Mouse (Mus musculus): ENCODE measurements around the gene Art3. TPM values are rescaled to one million over a fixed set of nuclear protein-coding genes. Genes with fewer than 3 reads are reported as not detected.
"Not testable (repeated sequence)": the region's sequence is repeated elsewhere in the genome, so short reads cannot be mapped to it uniquely, and the experiment has no call there.

The Art3 gene
- polyA plus RNA-seq, 1 experiment from 2014 or later = 2.5 TPM

DNA sequence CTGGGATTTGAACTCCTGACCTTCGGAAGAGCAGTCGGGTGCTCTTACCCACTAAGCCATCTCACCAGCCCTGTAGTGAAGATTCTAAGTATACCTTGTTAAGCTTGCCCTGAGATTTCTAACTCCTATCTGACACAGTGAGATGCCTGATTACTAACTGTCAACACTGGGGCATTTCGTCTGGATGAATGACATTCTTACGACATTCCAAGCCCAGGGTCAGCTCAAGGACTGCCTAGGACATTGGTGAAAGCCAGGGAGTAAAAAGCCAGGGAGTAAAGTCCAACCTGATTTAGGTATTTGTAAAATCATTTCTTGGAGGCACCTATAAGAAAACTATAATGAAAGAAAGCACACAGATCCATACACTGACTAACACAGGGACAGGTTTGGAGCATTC lies 21.1 kb downstream of the Art3 start:
- 51% methylated on average over 4 of the region's 4 CpGs for WGBS
- not testable (repeated sequence) for ATAC-seq (replicated peaks; ENCODE audit: low FRiP score, low TSS enrichment, low read depth); H3K27me3 ChIP-seq (replicated peaks; ENCODE audit: control insufficient read depth, insufficient read depth, low read length); H3K4me1 ChIP-seq (replicated peaks; ENCODE audit: control insufficient read depth, insufficient read depth, low read length); H3K9ac ChIP-seq (ENCODE audit: low read length); DNase-seq (ENCODE audit: low spot score); H3K4me3 ChIP-seq (ENCODE audit: low read depth, low read length); H3K36me3 ChIP-seq (ENCODE audit: control insufficient read depth, insufficient read depth, low read length); H3K9me3 ChIP-seq (ENCODE audit: control insufficient read depth, low read length); H3K4me2 ChIP-seq (ENCODE audit: low read length); H3K27ac ChIP-seq (ENCODE audit: low read depth)

DNA sequence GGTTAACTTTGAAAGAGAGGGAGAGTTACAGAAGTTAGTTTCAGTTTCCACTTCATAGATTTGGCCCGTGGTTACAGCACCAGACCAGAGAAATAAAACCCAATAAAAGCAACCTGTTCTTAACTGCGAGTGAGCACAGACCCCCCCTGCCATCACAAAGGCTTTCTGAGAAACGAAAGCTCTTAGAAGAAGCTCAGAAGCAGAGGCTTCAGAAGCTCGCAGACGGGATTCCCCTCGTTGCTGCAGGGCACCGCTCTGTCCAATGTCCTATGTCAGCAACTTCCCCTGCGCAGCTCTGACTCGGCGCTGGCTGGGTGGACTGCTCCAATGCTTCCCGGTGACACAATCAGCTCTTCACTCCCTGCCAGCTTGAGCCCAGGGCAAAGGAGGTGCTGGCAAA lies 21.9 kb downstream of the Art3 start:
- ATAC-seq (replicated peaks; ENCODE audit: low FRiP score, low TSS enrichment, low read depth) = no peak
- Histone ChIP-seq H3K4me2 (ENCODE audit: low read length) (peak overlapping the region; percentile 42), H3K4me1 (replicated peaks; ENCODE audit: control insufficient read depth, insufficient read depth, low read length) (0 out of 2 replicates have a peak, but pooled peaks cover 4% of the 10 kb centered on the region), H3K9ac (ENCODE audit: low read length) (peak overlapping the region; percentile 31; the same call in 1 of the 2 replicates), H3K4me3 (ENCODE audit: low read depth, low read length) (peak overlapping the region; percentile 26), H3K9me3 (ENCODE audit: control insufficient read depth, low read length) (no peaks in the 10 kb centered on the region), H3K27ac (ENCODE audit: low read depth) (no peak overlapping the region), H3K36me3 (ENCODE audit: control insufficient read depth, insufficient read depth, low read length) (no peaks in the 10 kb centered on the region), H3K27me3 (replicated peaks; ENCODE audit: control insufficient read depth, insufficient read depth, low read length) (no peaks in the 10 kb centered on the region)
- 21% methylated on average over 11 of the region's 11 CpGs for WGBS
- no peak for DNase-seq (ENCODE audit: low spot score)

DNA sequence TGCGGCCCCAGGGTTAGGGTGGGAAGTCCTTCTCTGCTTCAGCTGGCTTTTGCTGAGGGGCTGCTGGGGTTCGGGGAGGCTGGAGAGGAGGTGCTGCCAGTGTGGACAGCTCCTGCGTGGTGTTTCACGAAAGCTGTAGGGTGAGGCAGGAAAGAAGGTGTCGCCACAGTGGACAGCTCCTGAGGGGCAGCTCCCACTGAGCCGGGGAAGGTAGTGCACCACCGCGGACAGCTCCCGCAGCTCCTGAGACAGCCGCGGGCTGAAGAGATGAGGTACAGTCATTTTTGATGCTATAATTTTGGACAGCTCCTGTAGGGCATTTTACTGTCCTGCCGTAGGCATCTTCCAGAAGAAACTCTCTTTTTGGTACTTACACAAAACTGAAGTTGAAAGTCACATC lies 26.4 kb downstream of the Art3 start:
- Histone ChIP-seq H3K4me1 (replicated peaks; ENCODE audit: control insufficient read depth, insufficient read depth, low read length) (0 out of 2 replicates have a peak, but pooled peaks cover 3% of the 10 kb centered on the region), H3K9ac (ENCODE audit: low read length) (no peak overlapping the region), H3K4me2 (ENCODE audit: low read length) (no peak overlapping the region), H3K36me3 (ENCODE audit: control insufficient read depth, insufficient read depth, low read length) (no peaks in the 10 kb centered on the region), H3K27me3 (replicated peaks; ENCODE audit: control insufficient read depth, insufficient read depth, low read length) (no peaks in the 10 kb centered on the region), H3K9me3 (ENCODE audit: control insufficient read depth, low read length) (no peaks in the 10 kb centered on the region), H3K27ac (ENCODE audit: low read depth) (no peak overlapping the region), H3K4me3 (ENCODE audit: low read depth, low read length) (no peak overlapping the region)
- WGBS = 28% methylated on average over 12 of the region's 12 CpGs
- DNase-seq (ENCODE audit: low spot score) (no peak), ATAC-seq (replicated peaks; ENCODE audit: low FRiP score, low TSS enrichment, low read depth) (no peak)

DNA sequence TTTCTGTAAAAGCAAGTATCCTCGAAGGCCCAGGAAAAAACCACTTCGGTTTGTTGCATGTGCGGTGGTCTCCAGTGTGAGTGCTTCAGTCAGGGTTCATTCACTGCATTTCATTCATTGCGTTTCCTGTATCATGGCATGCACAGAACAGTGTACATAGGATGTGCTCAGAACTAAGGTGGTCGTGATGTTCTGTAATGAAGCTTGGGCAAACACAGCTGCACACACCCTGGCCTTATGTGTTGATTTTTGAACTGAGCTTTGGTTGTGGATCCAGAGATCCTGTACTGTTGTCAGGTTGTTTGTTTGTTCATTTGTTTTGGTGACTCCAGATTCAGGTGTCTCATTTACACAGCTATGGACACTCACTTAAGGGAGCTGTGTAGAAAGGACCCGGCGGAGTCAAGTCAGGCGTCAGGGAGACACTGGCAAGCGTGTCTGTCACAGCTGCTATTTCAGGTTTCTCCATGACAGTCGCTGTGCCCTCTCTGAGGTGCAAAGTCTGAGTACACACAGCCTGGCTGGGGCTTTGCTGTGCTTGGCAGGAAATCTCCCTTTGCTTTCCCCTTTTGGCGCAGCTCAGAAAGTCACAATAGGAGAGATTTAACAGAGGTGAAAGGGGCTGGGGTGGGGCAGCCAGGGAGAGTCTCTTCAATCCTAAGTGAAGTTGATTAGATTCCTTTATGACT lies 27.3 kb downstream of the Art3 start:
- DNase-seq (ENCODE audit: low spot score) = no peak
- H3K4me2 ChIP-seq (ENCODE audit: low read length) = no peak overlapping the region
- no peaks in the 10 kb centered on the region for H3K9me3 ChIP-seq (ENCODE audit: control insufficient read depth, low read length)
- H3K36me3 ChIP-seq (ENCODE audit: control insufficient read depth, insufficient read depth, low read length) = no peaks in the 10 kb centered on the region
- H3K4me3 ChIP-seq (ENCODE audit: low read depth, low read length) = no peak overlapping the region
- H3K27ac ChIP-seq (ENCODE audit: low read depth) = no peak overlapping the region
- 82% methylated on average over 11 of the region's 11 CpGs for WGBS
- ATAC-seq (replicated peaks; ENCODE audit: low FRiP score, low TSS enrichment, low read depth) = no peak
- no peaks in the 10 kb centered on the region for H3K4me1 ChIP-seq (replicated peaks; ENCODE audit: control insufficient read depth, insufficient read depth, low read length)
- H3K27me3 ChIP-seq (replicated peaks; ENCODE audit: control insufficient read depth, insufficient read depth, low read length) = no peaks in the 10 kb centered on the region
- H3K9ac ChIP-seq (ENCODE audit: low read length) = no peak overlapping the region

DNA sequence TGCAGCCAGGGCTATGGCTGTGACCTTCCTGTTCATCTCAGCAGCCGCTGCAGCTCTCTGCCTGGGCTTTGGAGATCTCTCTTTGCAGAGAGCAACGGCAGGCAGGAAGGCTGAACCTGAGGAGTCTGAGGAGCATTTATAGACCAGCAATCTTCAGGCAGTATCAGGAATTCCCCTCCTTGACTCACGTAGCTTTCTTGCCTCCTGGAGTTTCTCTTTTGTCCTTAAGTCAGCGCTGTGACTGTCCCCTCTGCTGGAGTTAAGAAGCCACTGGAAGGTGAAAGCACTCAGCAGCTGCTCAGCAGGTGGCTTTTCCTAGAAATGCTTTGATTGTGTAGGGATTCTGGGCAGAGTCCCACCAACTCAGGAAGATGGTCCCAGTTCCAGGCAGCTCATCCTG lies 31.6 kb downstream of the Art3 start:
- H3K9me3 ChIP-seq (ENCODE audit: control insufficient read depth, low read length) = no peaks in the 10 kb centered on the region
- H3K36me3 ChIP-seq (ENCODE audit: control insufficient read depth, insufficient read depth, low read length) = no peaks in the 10 kb centered on the region
- H3K4me3 ChIP-seq (ENCODE audit: low read depth, low read length) = no peak overlapping the region
- no peak for DNase-seq (ENCODE audit: low spot score)
- H3K4me2 ChIP-seq (ENCODE audit: low read length) = no peak overlapping the region
- no peaks in the 10 kb centered on the region for H3K27me3 ChIP-seq (replicated peaks; ENCODE audit: control insufficient read depth, insufficient read depth, low read length)
- 16% methylated on average over 4 of the region's 4 CpGs for WGBS
- no peak overlapping the region for H3K27ac ChIP-seq (ENCODE audit: low read depth)
- 0 out of 2 replicates have a peak, but pooled peaks cover 3% of the 10 kb centered on the region for H3K4me1 ChIP-seq (replicated peaks; ENCODE audit: control insufficient read depth, insufficient read depth, low read length)
- no peak overlapping the region for H3K9ac ChIP-seq (ENCODE audit: low read length)
- ATAC-seq (replicated peaks; ENCODE audit: low FRiP score, low TSS enrichment, low read depth) = no peak

DNA sequence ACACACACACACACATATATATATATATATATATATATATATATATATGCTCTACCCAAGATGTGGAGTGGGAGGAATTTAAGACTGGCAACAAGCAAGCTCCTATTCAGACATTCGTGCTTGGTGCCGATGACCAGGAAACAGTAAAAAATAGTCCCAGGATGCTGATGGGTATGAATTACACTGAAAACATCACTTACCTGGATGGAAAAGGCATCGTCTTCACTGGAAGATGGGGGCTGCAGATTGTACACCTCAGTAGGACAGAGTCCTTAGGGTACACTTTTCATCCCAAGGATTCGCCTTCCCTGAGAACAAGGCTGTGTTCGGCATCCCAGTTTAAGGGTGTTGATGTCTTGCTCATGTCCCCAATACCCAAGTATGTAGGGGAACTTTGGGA lies 32.4 kb downstream of the Art3 start:
- no peak overlapping the region for H3K4me3 ChIP-seq (ENCODE audit: low read depth, low read length)
- no peak overlapping the region for H3K4me2 ChIP-seq (ENCODE audit: low read length)
- no peaks in the 10 kb centered on the region for H3K9me3 ChIP-seq (ENCODE audit: control insufficient read depth, low read length)
- ATAC-seq (replicated peaks; ENCODE audit: low FRiP score, low TSS enrichment, low read depth) (no peak), DNase-seq (ENCODE audit: low spot score) (no peak)
- H3K27me3 ChIP-seq (replicated peaks; ENCODE audit: control insufficient read depth, insufficient read depth, low read length) = no peaks in the 10 kb centered on the region
- no peaks in the 10 kb centered on the region for H3K36me3 ChIP-seq (ENCODE audit: control insufficient read depth, insufficient read depth, low read length)
- H3K4me1 ChIP-seq (replicated peaks; ENCODE audit: control insufficient read depth, insufficient read depth, low read length) = peaks cover 3% of the 10 kb centered on the region; the same call in 1 of the 2 replicates
- no peak overlapping the region for H3K27ac ChIP-seq (ENCODE audit: low read depth)
- WGBS = 90% methylated on average over 5 of the region's 5 CpGs
- no peak overlapping the region for H3K9ac ChIP-seq (ENCODE audit: low read length)

DNA sequence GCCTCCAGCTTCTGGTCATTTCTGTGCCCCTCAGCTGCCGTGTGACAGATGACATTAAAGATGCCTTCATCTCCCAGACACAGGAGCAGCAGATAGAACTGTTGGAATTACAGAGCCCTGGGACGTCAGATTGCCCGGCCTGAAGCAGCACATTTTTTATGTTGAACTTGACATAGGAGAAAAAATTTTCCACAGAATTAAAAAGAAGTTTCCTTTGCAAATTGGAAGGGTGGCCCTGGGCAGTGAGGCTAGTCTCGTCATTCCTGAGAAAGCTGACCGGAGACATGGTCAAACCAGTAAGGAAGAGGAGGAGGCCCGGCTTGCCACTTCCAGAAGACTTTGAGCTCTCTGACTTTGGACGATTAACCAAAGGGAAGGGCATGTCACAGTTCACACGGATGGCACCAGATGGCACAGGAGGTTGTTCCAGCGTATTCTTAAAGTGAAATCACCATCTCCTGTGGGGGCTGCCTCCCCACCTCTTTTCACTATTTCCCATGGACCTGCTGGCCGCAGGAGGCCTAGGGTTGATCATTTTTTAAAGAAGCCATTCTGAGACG lies 33.6 kb downstream of the Art3 start:
- no peak for DNase-seq (ENCODE audit: low spot score)
- Histone ChIP-seq H3K9ac (ENCODE audit: low read length) (no peak overlapping the region), H3K9me3 (ENCODE audit: control insufficient read depth, low read length) (no peaks in the 10 kb centered on the region), H3K4me3 (ENCODE audit: low read depth, low read length) (no peak overlapping the region), H3K4me2 (ENCODE audit: low read length) (no peak overlapping the region), H3K4me1 (replicated peaks; ENCODE audit: control insufficient read depth, insufficient read depth, low read length) (peaks cover 5% of the 10 kb centered on the region; the same call in 1 of the 2 replicates), H3K27me3 (replicated peaks; ENCODE audit: control insufficient read depth, insufficient read depth, low read length) (no peaks in the 10 kb centered on the region), H3K27ac (ENCODE audit: low read depth) (no peak overlapping the region), H3K36me3 (ENCODE audit: control insufficient read depth, insufficient read depth, low read length) (no peaks in the 10 kb centered on the region)
- WGBS = 83% methylated on average over 11 of the region's 11 CpGs
- ATAC-seq (replicated peaks; ENCODE audit: low FRiP score, low TSS enrichment, low read depth) = no peak

DNA sequence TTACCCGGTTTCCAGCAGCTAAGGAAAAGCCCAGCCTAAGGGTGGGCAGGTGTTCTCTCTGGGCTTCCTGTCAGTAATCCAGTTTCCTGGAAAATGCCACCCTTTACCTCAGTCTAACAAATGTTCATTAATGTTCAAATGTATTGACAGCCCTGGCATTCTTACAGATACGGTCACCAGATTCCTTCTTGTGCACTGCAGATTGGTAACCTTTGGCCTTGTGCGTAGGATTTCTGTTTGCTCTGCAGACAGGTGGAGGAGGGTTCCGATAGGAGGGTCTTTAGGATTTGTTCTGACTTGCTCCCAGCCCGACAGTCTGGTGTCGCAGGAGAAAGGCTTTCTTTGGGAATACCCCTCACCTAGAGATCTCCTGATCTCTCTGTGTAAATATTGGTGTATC lies 34.9 kb downstream of the Art3 start:
- Histone ChIP-seq H3K4me3 (ENCODE audit: low read depth, low read length) (no peak overlapping the region), H3K36me3 (ENCODE audit: control insufficient read depth, insufficient read depth, low read length) (no peaks in the 10 kb centered on the region), H3K27me3 (replicated peaks; ENCODE audit: control insufficient read depth, insufficient read depth, low read length) (no peaks in the 10 kb centered on the region), H3K9ac (ENCODE audit: low read length) (no peak overlapping the region), H3K4me2 (ENCODE audit: low read length) (no peak overlapping the region), H3K4me1 (replicated peaks; ENCODE audit: control insufficient read depth, insufficient read depth, low read length) (peaks cover 5% of the 10 kb centered on the region; the same call in 1 of the 2 replicates), H3K27ac (ENCODE audit: low read depth) (no peak overlapping the region), H3K9me3 (ENCODE audit: control insufficient read depth, low read length) (no peaks in the 10 kb centered on the region)
- 40% methylated on average over 6 of the region's 6 CpGs for WGBS
- DNase-seq (ENCODE audit: low spot score) (no peak), ATAC-seq (replicated peaks; ENCODE audit: low FRiP score, low TSS enrichment, low read depth) (no peak; the same call in 1 of the 2 replicates)

DNA sequence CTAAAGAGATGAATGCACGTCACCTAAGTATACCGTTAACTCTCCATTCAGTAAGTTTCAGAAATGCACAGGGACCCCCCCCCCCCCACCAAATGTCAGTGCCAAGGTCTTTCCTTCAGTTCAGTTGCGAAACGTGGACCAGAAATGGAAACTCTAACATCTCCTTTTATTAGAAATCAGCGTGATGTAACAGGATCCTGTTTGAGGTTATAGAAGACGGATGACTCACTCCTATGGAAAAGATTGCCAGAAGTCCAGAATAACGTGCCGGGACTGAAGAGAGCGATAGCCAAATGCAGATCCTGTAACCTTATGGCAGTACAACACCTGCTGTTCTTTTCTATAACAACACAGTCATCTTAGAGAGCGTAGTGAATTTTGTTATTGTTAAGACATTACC lies 36.8 kb downstream of the Art3 start:
- Histone ChIP-seq H3K4me1 (replicated peaks; ENCODE audit: control insufficient read depth, insufficient read depth, low read length) (peaks cover 5% of the 10 kb centered on the region; the same call in 1 of the 2 replicates), H3K36me3 (ENCODE audit: control insufficient read depth, insufficient read depth, low read length) (no peaks in the 10 kb centered on the region), H3K27ac (ENCODE audit: low read depth) (no peak overlapping the region), H3K4me3 (ENCODE audit: low read depth, low read length) (no peak overlapping the region), H3K9me3 (ENCODE audit: control insufficient read depth, low read length) (no peaks in the 10 kb centered on the region), H3K9ac (ENCODE audit: low read length) (no peak overlapping the region), H3K4me2 (ENCODE audit: low read length) (no peak overlapping the region), H3K27me3 (replicated peaks; ENCODE audit: control insufficient read depth, insufficient read depth, low read length) (no peaks in the 10 kb centered on the region)
- no peak for ATAC-seq (replicated peaks; ENCODE audit: low FRiP score, low TSS enrichment, low read depth)
- DNase-seq (ENCODE audit: low spot score) = peak; percentile 21
- 53% methylated on average over 10 of the region's 10 CpGs for WGBS

All from intestine, embryonic 14.5 days (tissue).